Mouse (Mus musculus) brain, embryonic 14.5 days (tissue): Measurements from ENCODE around the gene Sigirr. TPM values are rescaled to one million over a fixed set of nuclear protein-coding genes. Genes with fewer than 3 reads are reported as not detected.

Experiments used
- DNase-seq: peaks from one replicate; pipeline ENCODE4 v3.0.0-alpha.2; 2011; ENCODE audit warnings: low read depth
- CTCF ChIP-seq: fragments of 200-500 bp; IDR thresholded peaks from 2 replicates; pipeline ENCODE4 v1.5.1; 2012; ENCODE audit warnings: inconsistent platforms, mild to moderate bottlenecking, moderate library complexity, borderline replicate concordance; ENCODE audit not compliant: insufficient read depth, insufficient read length; ENCODE audit errors: extremely low read depth
- POLR2A ChIP-seq: fragments of 200-500 bp; IDR thresholded peaks from 2 replicates; pipeline ENCODE4 v1.6.1; 2012; ENCODE audit warnings: mild to moderate bottlenecking, inconsistent platforms, borderline replicate concordance; ENCODE audit not compliant: poor library complexity, insufficient read depth, insufficient read length, severe bottlenecking; ENCODE audit errors: extremely low read depth
- polyA plus RNA-seq: library from polyadenylated mRNA; depleted of rRNA; stranded (reverse); fragments of >200 nt; gene quantifications from 2 replicates; pipeline ENCODE4 v1.2.3, GENCODE M21; 2012

The Sigirr gene
- polyA plus RNA-seq, 1 experiment: 2.1 TPM

GRCm38 (mm10) chr7:141056976-141057375, 43.4 kb downstream of the Sigirr start:
- no peak for DNase-seq

GRCm38 (mm10) chr7:141055785-141056184, 44.6 kb downstream of the Sigirr start:
- TF ChIP-seq POLR2A (no peak), CTCF (no peak)
- DNase-seq: no peak

More at GRCm38 (mm10) chr7:141056976-141057375, 43.4 kb downstream of the Sigirr start:
- TF ChIP-seq POLR2A (no peak), CTCF (no peak)

GRCm38 (mm10) chr7:141052421-141052820, 48.0 kb downstream of the Sigirr start:
- DNase-seq: no peak
- no peak for TF ChIP-seq POLR2A
- no peak for TF ChIP-seq CTCF

DNA sequence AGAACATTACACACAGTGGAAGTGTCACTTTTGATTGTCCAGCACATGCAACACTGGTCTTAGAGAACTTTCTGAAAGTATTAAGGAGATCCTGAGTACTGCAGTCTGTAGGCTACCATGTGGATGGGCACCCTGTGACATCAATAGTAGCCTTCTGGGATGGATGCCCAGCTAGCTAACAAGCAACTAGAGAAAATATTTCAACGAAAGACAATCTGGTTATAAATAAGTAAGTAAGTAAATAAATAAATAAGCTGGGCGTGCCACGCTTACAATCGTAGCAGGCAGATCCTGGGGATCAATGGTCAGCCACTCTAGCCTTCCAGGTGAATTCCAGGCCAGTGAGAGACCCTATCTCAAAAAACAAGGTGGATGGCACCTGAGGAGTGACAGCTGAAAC, 48.4 kb downstream of the Sigirr start:
- no peak for DNase-seq
- TF ChIP-seq POLR2A (no peak), CTCF (no peak)

GRCm38 (mm10) chr7:141051060-141051685, 49.2 kb downstream of the Sigirr start:
- TF ChIP-seq CTCF (no peak), POLR2A (no peak)
- DNase-seq: no peak

- TF ChIP-seq CTCF (no peak), POLR2A (no peak)
- no peak for DNase-seq
These were observed 51.0 kb downstream of the Sigirr start for GRCm38 (mm10) chr7:141049326-141049725.

- TF ChIP-seq POLR2A: no peak
- TF ChIP-seq CTCF: peak; percentile 92
- peak; percentile 95 for DNase-seq
These were observed 51.9 kb downstream of the Sigirr start for GRCm38 (mm10) chr7:141048226-141049218.

GRCm38 (mm10) chr7:141047581-141048225, 52.7 kb downstream of the Sigirr start:
- TF ChIP-seq CTCF (no peak), POLR2A (peak; percentile 16; the same call in 1 of the 2 replicates)

GRCm38 (mm10) chr7:141046931-141047580, 53.3 kb downstream of the Sigirr start:
- no peak for DNase-seq
- no peak for TF ChIP-seq POLR2A
- no peak for TF ChIP-seq CTCF

More at GRCm38 (mm10) chr7:141047581-141048225, 52.7 kb downstream of the Sigirr start:
- DNase-seq: peak; percentile 85

DNA sequence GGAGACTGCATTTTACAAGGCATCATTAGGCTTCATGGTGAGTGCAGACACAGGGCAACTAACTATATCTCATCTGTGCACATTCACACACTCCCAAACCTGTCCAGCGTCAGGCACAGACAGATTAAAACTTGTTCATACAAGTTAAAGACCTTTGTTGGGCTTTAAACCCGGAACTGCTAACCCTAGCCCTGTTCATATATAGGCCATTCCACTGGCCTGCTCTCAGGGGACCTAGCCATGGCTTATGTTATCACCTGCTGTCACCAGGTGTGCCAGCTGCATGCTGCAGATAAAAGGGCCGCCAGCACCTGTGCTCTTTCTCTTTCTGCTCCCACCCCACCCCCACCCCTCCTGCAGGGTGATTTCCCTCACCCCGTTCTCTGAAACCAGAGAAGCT, 57.8 kb downstream of the Sigirr start:
- TF ChIP-seq CTCF: no peak
- no peak for DNase-seq

GRCm38 (mm10) chr7:141041661-141042060, 58.7 kb downstream of the Sigirr start:
- no peak for TF ChIP-seq POLR2A
- no peak for TF ChIP-seq CTCF
- DNase-seq: peak; percentile 86
